Mouse (Mus musculus) urinary bladder, postnatal 14 days (tissue): ENCODE data around the gene Eogt.

Experiments
- DNase-seq: peaks from one replicate; pipeline ENCODE4 v3.0.0; 2021; ENCODE audit warnings: low spot score

Eogt gene

DNA sequence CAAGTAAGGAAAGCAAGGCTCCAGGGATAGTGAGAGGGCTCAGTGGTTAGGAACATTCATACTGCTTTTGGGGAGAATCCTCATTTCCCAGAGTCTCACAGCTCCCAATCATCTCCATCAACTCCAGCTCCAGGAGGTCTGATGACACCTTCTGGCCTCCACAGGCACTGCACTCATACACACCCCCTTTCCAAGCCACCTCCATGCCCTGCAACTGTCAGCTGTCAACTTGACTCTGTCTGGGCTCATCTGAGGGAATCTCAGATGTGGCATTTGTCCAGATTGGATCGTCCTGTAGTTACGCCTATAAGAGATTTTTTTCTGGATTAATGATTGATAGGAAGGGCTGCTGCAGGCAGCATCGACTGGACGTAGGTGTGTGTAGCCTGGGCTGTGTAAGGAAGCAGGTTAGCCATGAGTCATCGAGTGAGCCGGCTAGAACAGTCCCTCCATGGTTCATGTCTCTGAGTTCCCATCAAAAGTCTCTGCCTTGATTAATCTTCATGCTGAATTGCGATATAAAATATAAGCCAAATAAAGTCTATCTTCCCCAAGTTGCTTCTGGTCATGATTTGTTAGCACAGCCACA lies 44.6 kb downstream of the Eogt start:
- no peak for DNase-seq

DNA sequence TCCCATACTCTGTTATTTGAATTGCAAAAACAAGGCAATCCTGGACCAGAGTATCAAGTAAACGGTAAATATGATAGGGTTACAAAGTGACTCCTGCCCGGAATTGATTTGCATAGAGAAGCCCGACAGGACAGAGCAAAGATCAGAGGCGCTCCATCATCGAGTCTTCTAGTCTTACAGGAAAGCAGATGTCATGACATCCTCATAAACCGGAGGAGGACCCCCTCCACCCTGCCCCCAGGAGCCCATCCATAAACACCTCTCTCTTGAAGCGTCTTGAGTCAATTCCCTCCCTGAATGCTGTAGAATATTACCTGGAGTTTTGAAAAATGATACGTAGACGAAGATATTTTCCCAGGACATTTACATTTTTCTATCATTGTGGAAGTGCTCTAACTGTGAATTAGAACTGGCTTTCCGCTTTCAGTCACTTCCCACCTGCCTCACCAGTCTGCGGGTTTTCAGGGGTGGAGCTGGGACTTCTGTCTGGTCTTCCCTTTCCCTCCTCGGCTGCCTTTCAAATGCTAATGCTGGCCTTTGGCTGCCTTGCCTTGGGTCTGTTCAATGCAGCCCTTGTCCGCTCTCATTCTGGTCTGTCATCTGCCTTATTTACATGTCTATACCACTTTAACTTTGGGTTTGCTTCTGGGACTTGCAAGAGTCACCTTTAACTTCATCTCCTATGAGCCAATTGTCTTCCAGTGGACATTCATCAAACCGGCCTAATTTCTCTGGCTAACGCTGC lies 46.9 kb downstream of the Eogt start:
- DNase-seq: no peak

DNA sequence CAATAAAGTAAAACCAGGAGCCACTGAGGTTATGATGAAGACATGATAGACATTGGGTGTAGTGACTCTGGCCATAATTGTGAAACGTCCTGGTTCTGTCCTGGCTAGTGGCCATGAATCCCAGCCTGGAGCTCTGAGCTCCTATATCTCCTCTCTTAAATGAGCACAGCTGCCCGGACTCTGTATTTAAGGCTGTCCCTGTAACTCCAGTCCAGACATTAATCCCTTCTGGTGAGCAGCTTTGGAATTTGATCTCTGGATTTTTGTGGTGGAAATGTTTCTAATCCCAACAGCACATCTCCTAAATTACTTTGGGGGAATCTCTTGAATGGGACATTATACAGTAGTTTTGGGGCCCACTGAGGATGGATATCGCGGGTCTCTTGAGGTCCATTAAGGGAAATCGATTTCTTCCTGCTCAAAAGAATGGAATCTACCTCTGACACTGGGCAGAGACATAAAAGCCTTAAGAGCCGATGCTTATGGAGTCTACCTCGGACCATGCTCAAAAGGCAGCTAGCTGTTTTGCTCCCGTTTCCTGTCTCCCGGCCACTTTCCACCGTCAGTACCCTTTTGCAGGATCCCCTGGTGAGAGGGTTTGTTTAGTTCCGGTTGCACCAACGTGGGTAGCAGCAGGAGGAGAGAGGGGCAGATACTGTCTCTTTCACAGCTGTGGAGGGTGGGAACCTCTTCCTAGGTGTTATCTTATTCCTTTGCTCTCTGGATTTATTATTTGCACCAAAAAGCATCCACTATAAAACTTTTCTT lies 47.6 kb downstream of the Eogt start:
- no peak for DNase-seq

DNA sequence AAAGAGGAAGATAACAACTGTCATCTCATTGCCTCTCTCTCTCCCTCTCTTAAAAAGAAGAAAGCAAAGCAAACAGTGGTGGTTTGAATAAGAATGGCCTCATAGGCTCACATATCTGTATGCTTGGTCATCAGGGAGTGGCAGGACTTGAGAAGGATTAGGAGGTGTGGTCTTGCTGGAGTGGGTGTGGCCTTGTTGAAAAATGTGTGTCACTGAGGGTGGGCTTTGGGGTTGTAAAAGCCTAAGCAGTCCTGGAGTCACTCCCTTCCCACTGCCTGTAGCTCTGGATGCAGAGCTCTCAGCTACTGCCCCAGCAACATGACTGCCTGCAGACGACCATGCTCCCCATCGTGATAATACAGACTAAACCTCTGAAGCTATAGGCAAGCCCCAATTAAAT lies 66.6 kb downstream of the Eogt start:
- no peak for DNase-seq

DNA sequence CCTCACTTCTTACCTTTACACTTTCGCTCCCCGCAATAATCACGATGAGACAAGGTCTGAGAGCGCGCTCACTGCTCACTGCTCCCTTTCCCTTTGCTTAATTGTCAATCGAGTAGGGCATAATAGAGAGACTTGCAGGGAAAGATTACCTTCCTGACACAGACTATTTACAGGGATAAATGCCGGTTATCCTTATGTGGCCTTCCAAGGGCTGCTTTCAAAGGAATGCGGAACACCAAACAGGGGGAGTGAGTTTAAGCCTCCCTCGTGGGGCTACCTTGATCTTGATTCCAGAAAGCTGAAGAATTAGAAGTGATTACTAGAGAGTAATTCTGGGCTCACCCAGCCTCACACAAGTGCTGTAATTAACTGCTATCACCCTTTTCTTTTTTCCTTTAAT lies 69.0 kb downstream of the Eogt start:
- DNase-seq: no peak

DNA sequence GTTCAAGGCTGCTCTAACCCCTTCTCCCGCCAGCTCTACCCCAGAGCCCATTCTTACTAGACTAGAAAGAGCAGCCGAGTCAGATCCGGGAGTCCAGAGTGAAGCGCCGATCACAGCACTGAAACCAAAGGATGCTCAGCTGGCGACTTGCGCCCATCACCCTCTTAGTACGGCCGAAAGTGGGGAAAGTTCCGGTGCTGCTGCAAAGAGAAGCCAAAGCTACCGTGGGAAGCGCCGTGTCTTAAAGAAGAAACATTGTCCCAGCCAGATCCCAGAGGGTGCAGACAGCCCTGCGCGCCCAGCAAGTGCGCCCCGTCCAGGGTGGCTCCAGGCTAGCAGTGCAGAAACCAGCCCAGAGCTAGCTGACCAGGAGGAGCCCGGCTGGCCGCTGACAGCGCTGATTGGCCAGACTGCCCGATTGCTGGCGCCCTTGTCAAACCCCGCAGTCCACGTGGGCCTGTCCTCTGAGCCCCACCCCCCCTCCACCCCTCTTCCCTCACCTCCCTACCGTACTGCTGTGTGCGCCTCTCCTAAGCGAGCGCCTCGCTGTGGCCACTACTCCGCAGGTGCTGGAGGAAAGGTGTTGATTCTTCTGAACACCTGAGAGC lies 88.8 kb downstream of the Eogt start, which contains the start of gene Fam19a4:
Gene Fam19a4, minus strand, starts transcription at position 340 of the 608 bp plus-strand sequence.
- DNase-seq: no peak
